Mouse (Mus musculus) embryonic fibroblast, embryonic 13.5 days (primary cell): ENCODE measurements at regions not wholly inside any gene's neighbourhood (a gene's known extent, or its start where the extent isn't known, plus 50 kb on each side); places are given as distances from the start of the nearest gene placed in this dataset.

ENCODE experiments used
- CTCF ChIP-seq: IDR thresholded peaks from 2 replicates; pipeline ENCODE4 v1.5.1; 2011; ENCODE audit warnings: mild to moderate bottlenecking, control low read depth, low read length, moderate library complexity, borderline replicate concordance; ENCODE audit not compliant: insufficient read depth
- POLR2A ChIP-seq: IDR thresholded peaks from 2 replicates; pipeline ENCODE4 v1.6.1; 2011; ENCODE audit warnings: low read depth, mild to moderate bottlenecking, control low read depth, low read length, moderate library complexity

DNA sequence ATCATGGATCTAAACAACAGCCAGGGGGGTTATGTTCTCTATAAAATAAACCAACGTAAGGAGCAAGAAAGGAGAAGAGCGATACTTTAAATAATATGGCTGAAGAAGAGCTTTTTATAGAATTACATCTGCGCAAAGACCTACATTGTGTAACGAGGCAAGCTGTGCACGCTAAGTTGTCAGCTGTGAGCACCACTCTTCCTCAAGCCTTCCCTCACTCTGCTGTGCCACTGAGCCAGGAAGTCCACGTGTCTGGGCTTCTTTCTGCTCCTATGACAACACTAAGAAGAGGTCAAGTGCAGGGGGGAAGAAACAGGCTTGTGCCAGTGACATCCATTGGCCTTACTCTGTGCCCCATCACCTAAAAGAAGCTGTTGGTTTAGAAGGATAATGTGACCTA is 75.6 kb upstream of the Actbl2 start:
- TF ChIP-seq CTCF: no peak
- no peak for TF ChIP-seq POLR2A
